24 mouse cellular contexts compared by ENCODE assay signal in the genomic region with DNA sequence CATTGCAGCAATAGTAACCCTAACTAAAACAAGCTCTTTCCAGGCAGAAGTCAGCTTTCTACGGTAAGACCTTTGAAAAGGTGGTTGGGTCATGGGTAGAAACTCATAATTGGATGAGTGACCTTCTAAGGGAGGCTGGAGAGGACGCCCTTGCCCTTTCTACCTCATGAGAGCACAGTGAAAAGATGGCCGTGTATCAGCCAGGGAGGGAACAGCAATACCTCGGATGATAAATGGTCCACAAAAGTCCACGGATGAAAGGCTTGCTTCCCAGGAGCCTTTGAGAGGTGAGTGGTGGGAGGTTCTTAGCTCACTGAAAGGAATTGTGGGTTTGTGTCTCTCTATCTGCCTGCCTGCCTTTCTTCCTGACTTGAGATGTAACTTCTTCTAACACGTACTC.
"Had no signal": no experiment of that assay in that cellular context is flagged by ENCODE, and none has a peak within 500 bp of the region (broad histone marks: within the 10 kb centered on the region; RNA-seq: fewer than 3 reads in every experiment).

No protein-coding gene starts in this region.

- H3K9me3 ChIP-seq: hindbrain, embryonic 10.5 days; hindbrain, embryonic 12.5 days; intestine, embryonic 15.5 days; limb, embryonic 10.5 days; limb, embryonic 12.5 days; liver, embryonic 12.5 days had no signal

- H3K36me3 ChIP-seq: hindbrain, embryonic 10.5 days; intestine, embryonic 15.5 days; limb, embryonic 10.5 days; liver, embryonic 12.5 days had no signal

- H3K4me3 ChIP-seq: gastrocnemius, adult 2 months; heart, adult 2 months; hindbrain, embryonic 10.5 days; hindbrain, embryonic 12.5 days; intestine, embryonic 15.5 days; layer of hippocampus, adult 2 months; left cerebral cortex, adult 2 months; limb, embryonic 10.5 days; limb, embryonic 12.5 days; liver, embryonic 12.5 days had no signal

- H3K27me3 ChIP-seq: hindbrain, embryonic 12.5 days; intestine, embryonic 15.5 days; limb, embryonic 12.5 days had no signal

- ATAC-seq: hindbrain, embryonic 16.5 days; inflammation-experienced regulatory T-cells, adult 6 months; intestine, embryonic 15.5 days; intestine, postnatal 0 days; liver, embryonic 12.5 days had no signal

- DNase-seq: gastrocnemius, adult 2 months; gastrocnemius, postnatal 10 days; gastrocnemius, postnatal 25 days; heart, adult 2 months; heart, postnatal 10 days; heart, postnatal 4 days; kidney, adult 18-20 months; kidney, adult 8-10 months; kidney, postnatal 10 days; kidney, postnatal 25 days; kidney, postnatal 4 days had no signal

- H3K4me2 ChIP-seq: hindbrain, embryonic 12.5 days; hindbrain, embryonic 14.5 days; intestine, embryonic 15.5 days; limb, embryonic 12.5 days; liver, embryonic 12.5 days had no signal

- H3K27ac ChIP-seq: gastrocnemius, adult 2 months; heart, adult 2 months; hindbrain, embryonic 10.5 days; hindbrain, embryonic 12.5 days; hindbrain, embryonic 14.5 days; intestine, embryonic 15.5 days; layer of hippocampus, adult 2 months; left cerebral cortex, adult 2 months; limb, embryonic 10.5 days; limb, embryonic 12.5 days; liver, embryonic 12.5 days; liver, embryonic 14.5 days had no signal

- H3K9ac ChIP-seq: hindbrain, embryonic 12.5 days; hindbrain, embryonic 14.5 days; intestine, embryonic 15.5 days; limb, embryonic 12.5 days; liver, embryonic 12.5 days; liver, embryonic 14.5 days had no signal
